28 mouse cellular contexts compared by ENCODE assay signal in genomic region chr17:74304060-74304459, GRCm38 (mm10). TPM values are rescaled to one million over a fixed set of nuclear protein-coding genes. Genes with fewer than 3 reads are reported as not detected.
DNase-seq lines count a peak whose midpoint lies in the region; ATAC-seq lines count a peak whose summit lies in the region.
"Had no signal": no experiment of that assay in that cellular context is flagged by ENCODE, and none has a peak within 500 bp of the region (broad histone marks: within the 10 kb centered on the region; RNA-seq: fewer than 3 reads in every experiment).

No protein-coding gene starts in this region.

- peak overlapping the region; percentile 4; the same call in 1 of the 2 replicates for H3K9ac ChIP-seq in liver, embryonic 16.5 days (ENCODE audit: low read depth, low read length)
- H3K9ac ChIP-seq in hindbrain, embryonic 12.5 days: no peak overlapping the region
- H3K9ac ChIP-seq: forebrain, embryonic 13.5 days; heart, embryonic 13.5 days; hindbrain, embryonic 13.5 days; limb, embryonic 15.5 days; neural tube, embryonic 13.5 days had no signal

- H3K4me1 ChIP-seq in liver, embryonic 16.5 days (ENCODE audit: control insufficient read depth, low read depth, low read length): peaks cover 11% of the 10 kb centered on the region
- no peaks in the 10 kb centered on the region for H3K4me1 ChIP-seq in hindbrain, embryonic 12.5 days
- H3K4me1 ChIP-seq: forebrain, embryonic 13.5 days; heart, embryonic 13.5 days; hindbrain, embryonic 13.5 days; limb, embryonic 15.5 days; neural tube, embryonic 13.5 days had no signal

- peak; percentile 95 for ATAC-seq in liver, embryonic 16.5 days (ENCODE audit: low read depth)
- no peak for ATAC-seq in monocyte, adult 5-6 weeks (replicated peaks; ENCODE audit: insufficient number of reproducible peaks, low FRiP score, low TSS enrichment, poor library complexity, severe bottlenecking)
- ATAC-seq in hindbrain, embryonic 12.5 days (ENCODE audit: low FRiP score): no peak
- ATAC-seq: CD4-positive, CD25-positive, alpha-beta regulatory T cell, adult 4 months; forebrain, embryonic 13.5 days; Patski had no signal

- peak; percentile 4 to 41 for DNase-seq in spleen, postnatal 36 days (ENCODE audit: low spot score in 2 of 2)
- no peak for DNase-seq in spleen, adult 18-20 months
- DNase-seq in liver: peak; percentile 50
- no peak for DNase-seq in lung, postnatal 14 days
- DNase-seq: adrenal gland, adult 2 months; cerebellum, adult 8-10 months; gastrocnemius, postnatal 36 days; heart, adult 2 months; heart, postnatal 14 days; kidney, adult 2 months; kidney, postnatal 10 days; left cerebral cortex, postnatal 4 days; midbrain, embryonic 14.5 days; retina, postnatal 1 day; right cerebral cortex, postnatal 25 days; thymus, adult 2 months; thymus, postnatal 4 days had no signal

- H3K27me3 ChIP-seq in liver, embryonic 16.5 days (ENCODE audit: control insufficient read depth, insufficient read depth, low read depth, low read length): no peaks in the 10 kb centered on the region
- no peaks in the 10 kb centered on the region for H3K27me3 ChIP-seq in hindbrain, embryonic 12.5 days
- H3K27me3 ChIP-seq: forebrain, embryonic 13.5 days; heart, embryonic 13.5 days; hindbrain, embryonic 13.5 days; limb, embryonic 15.5 days; neural tube, embryonic 13.5 days; Patski had no signal

- H3K4me3 ChIP-seq in liver, embryonic 16.5 days (ENCODE audit: low read depth, low read length): no peak overlapping the region
- H3K4me3 ChIP-seq in hindbrain, embryonic 12.5 days: no peak overlapping the region
- H3K4me3 ChIP-seq: forebrain, embryonic 13.5 days; heart, adult 2 months; heart, embryonic 13.5 days; hindbrain, embryonic 13.5 days; limb, embryonic 15.5 days; neural tube, embryonic 13.5 days had no signal

- peak overlapping the region; percentile 77 for H3K27ac ChIP-seq in liver, embryonic 16.5 days (ENCODE audit: low read length)
- no peak overlapping the region for H3K27ac ChIP-seq in hindbrain, embryonic 12.5 days
- H3K27ac ChIP-seq: forebrain, embryonic 13.5 days; heart, adult 2 months; heart, embryonic 13.5 days; hindbrain, embryonic 13.5 days; limb, embryonic 15.5 days; macrophage; neural tube, embryonic 13.5 days had no signal

- H3K9me3 ChIP-seq in liver, embryonic 16.5 days (replicated peaks; ENCODE audit: control insufficient read depth, low read length): no peaks in the 10 kb centered on the region
- H3K9me3 ChIP-seq in hindbrain, embryonic 12.5 days (replicated peaks): no peaks in the 10 kb centered on the region
- H3K9me3 ChIP-seq: forebrain, embryonic 13.5 days; heart, embryonic 13.5 days; hindbrain, embryonic 13.5 days; limb, embryonic 15.5 days; neural tube, embryonic 13.5 days had no signal

- H3K4me2 ChIP-seq in liver, embryonic 16.5 days (ENCODE audit: low read depth, low read length): peak overlapping the region; percentile 33
- no peak overlapping the region for H3K4me2 ChIP-seq in hindbrain, embryonic 12.5 days (replicated peaks)
- H3K4me2 ChIP-seq: forebrain, embryonic 13.5 days; heart, embryonic 13.5 days; hindbrain, embryonic 13.5 days; limb, embryonic 15.5 days; neural tube, embryonic 13.5 days had no signal

- H3K36me3 ChIP-seq in liver, embryonic 16.5 days (ENCODE audit: control insufficient read depth, insufficient read depth): peaks cover 30% of the 10 kb centered on the region
- H3K36me3 ChIP-seq in hindbrain, embryonic 12.5 days: peaks cover 55% of the 10 kb centered on the region

- 37% methylated on average over 4 of the region's 4 CpGs for WGBS in liver, embryonic 16.5 days (ENCODE audit: insufficient replicate concordance)
- 88% methylated on average over 4 of the region's 4 CpGs for WGBS in hindbrain, embryonic 12.5 days

RNA-seq across cellular contexts. Expression of gene Memo1, which starts 8.7 kb away (rescaled TPM):
- polyA plus RNA-seq in liver, embryonic 16.5 days (2015; fragmentation: Nextera tagmentation; extraction: Ambion mirVana): 82.5 and 86.5 TPM in 2 replicates
- total RNA-seq in monocyte, adult 5-6 weeks (2017): 31.5 to 57.2 TPM (median 39.3 TPM) in 3 replicates
- 68.5 and 69.2 TPM in 2 replicates for polyA plus RNA-seq in hindbrain, embryonic 12.5 days (2016; fragmentation: Nextera tagmentation; extraction: Ambion mirVana)

RNA-seq across cellular contexts. Expression of gene Dpy30, which starts 19.7 kb away (rescaled TPM):
- 91.7 and 107 TPM in 2 replicates for polyA plus RNA-seq in liver, embryonic 16.5 days (2015; fragmentation: Nextera tagmentation; extraction: Ambion mirVana)
- total RNA-seq in monocyte, adult 5-6 weeks (2017): 18.9 to 40.3 TPM (median 27.6 TPM) in 3 replicates
- 200 and 211 TPM in 2 replicates for polyA plus RNA-seq in hindbrain, embryonic 12.5 days (2016; fragmentation: Nextera tagmentation; extraction: Ambion mirVana)

RNA-seq across cellular contexts. Expression of gene Spast, which starts 34.7 kb away (rescaled TPM):
- 4.2 and 4.3 TPM in 2 replicates for polyA plus RNA-seq in liver, embryonic 16.5 days (2015; fragmentation: Nextera tagmentation; extraction: Ambion mirVana)
- 44.4 to 55.2 TPM (median 54.8 TPM) in 3 replicates for total RNA-seq in monocyte, adult 5-6 weeks (2017)
- 52.2 and 53.0 TPM in 2 replicates for polyA plus RNA-seq in hindbrain, embryonic 12.5 days (2016; fragmentation: Nextera tagmentation; extraction: Ambion mirVana)

Comparison
In these comparisons a context has a peak if more than half of its experiments do, and no peak if none do; other contexts are left out.
1. DNase-seq: peak in spleen, postnatal 36 days (2 of 2) and liver (single experiment); none in spleen, adult 18-20 months (0 of 2) and lung, postnatal 14 days (single experiment).